Mouse (Mus musculus): Measurements from ENCODE around the gene Frmd4a.

The Frmd4a gene

DNA sequence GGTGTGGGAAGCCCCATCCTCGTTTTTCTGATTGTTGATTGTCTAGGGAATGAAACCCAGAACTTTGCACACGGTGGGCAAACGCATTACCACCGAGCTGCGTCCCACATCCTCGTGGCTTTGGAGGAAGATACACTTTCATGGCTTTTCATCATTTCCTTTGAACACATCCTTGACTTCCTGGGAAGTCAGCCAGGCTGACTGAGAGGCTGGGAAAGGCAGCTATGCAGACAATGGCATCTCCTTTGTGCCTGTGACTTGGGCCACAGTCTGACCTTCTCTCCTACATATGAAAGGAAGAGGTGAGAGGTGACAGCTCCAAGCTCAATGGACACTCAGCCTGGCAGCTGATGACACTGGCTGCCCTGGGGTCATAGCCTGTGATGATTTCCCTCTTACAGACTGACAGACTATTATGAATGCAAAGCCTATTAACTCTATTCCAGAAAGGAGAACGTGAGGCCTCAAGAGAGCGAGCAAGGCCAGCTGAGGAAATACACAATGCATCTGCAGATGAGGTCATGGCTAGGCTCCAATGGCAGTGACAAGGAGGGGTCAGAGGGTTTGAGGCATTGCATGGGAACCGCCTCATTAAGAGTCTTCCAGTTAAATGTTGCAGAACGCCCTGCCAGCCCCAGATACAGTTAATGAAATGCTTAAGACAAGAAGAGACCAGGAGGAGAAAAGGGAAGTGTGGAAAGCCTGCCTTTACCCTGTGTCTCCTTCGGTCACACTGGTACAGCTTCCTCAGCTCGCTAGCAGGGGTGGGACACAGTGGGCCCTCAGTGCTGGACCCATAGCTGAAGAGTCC, 435.3 kb downstream of the Frmd4a start:
- peak; percentile 59 to 71 for DNase-seq

DNA sequence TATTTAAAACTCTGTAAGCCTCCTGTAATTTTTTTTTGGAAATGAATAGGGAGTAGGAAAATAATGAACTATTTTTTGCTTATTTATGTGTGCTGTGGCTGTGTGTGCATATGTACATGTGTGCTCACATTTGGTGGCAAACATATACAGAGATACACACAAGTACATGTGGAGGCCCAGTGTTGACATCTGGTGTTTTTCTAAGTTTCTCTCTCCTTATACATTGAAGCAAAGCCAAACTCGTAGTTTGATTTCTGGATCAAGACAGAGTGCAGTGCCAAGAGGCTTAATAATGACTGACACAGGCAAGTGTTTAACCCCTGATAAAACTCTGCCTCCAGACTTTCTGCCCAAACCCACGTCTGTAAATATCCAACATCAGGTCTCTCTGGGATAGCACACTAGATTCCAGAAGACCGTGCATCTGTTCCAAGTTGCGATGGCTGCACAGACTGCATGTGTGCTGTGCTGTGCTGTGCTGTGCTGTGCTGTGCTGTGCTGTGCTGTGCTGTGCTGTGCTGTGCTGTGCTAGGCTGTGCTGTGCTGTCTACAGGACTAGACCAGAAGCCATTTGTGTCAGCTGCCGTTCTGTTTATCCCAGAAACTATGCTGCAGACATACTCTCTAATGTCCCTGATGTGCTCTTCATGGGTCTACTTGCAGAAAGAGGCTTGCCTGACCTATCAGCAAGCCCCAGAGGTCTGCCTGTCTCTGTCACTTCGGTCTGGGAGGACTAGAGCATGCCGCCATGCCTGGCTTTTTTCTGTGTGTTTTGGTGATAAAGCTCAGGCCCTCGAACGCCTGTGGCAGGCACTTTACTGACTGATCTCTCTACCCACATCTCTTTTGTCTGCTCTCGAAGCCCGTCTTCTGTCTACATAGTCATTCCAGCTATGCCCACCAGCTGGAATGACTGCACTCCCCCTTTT, 437.8 kb downstream of the Frmd4a start:
- DNase-seq: no peak

DNA sequence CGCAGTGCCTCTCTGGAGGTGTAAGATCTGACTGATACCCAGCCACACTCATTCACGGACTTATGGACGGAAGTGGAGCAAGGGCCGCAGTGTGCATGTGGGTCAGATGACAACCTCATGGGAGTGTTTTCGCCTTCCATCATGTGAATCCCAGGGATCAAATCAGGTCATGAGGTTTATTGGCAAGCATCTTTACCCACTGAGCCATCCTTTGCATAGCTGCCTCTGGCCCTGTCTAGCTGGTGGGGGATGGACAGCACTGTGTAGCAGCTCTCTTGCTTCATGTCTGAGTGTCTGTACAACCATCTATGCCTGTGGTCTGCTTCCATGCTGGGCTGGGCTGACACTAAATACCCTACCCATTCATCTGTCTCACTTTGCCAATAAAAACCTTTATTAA, 443.4 kb downstream of the Frmd4a start:
- DNase-seq: no peak

DNA sequence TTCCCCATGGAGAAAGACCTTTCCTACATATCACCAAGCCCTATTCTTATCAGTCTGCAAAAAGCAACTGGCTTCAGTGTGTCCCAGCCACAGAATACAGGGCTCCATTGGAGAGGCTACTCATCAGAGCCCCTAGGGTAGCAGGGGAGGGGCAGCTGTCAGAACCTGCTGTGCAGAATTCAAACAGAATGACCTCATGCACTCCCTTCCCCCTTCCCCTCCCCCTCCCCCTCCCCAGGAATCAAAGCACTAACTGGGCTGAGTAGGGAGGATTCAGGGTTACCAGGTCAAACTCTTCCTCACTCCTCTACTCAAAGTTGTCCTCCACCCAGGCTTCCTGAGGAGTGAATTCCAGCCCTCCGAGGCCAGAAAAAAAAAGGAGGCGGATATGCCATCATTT, 444.0 kb downstream of the Frmd4a start:
- no peak for DNase-seq

DNA sequence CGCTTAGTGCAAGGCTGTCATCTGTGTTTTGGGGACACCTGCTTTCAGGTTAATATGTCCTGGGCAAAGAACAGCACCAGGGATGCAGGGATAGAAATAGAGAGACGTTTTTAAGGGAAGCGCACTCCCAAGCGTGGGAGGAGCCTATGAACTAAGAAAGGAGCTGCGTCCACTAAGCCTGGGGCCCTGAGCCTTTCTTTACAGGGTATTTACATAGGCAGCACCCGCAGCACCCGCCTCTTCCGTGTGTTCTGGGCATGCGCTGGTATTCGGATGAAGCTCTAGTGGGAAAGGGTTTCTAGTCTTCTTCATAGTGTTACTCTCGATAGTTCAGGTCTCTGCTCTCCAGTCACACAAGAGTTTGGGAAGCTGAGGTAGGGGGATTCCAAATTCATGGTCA, 445.0 kb downstream of the Frmd4a start:
- DNase-seq: no peak

DNA sequence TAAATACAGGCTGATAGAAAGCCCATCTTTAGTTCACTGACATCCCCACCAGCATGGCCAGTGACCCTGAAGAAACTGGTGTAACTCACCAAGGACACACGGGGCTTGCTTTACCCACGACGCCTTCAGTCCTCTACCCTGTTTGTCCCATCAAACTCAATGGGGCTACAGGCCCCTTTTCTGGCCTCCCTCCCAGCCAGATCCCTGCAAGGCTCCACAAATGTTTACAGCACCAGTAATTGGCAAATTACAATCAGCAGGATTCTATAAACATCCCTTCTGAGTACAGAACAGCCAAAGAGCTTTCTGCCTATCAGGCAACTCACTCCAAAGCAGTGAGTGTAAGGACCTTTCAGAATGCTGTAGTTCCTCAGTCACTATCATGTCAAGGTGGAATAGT, 448.6 kb downstream of the Frmd4a start:
- peak; percentile 39 to 74 for DNase-seq

DNA sequence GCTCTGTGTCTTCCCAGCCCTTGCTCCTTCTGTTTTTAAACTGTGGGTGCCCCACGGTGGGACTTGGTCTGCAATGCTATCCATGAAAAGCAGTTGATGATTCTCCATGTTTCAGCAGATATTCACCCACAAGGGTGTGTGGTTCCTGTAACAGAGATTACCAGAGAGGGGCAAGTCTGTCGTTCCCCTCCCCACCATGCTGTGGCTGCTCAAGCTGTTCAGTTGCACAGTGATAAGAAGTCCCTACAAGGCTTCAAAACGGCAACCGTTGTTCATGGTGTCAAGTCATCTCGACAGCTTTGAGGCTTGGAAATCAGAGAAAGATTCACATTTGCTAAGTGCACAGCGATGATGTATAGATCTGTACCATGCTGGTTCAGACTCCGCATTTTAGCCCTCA, 449.8 kb downstream of the Frmd4a start:
- DNase-seq: no peak

DNA sequence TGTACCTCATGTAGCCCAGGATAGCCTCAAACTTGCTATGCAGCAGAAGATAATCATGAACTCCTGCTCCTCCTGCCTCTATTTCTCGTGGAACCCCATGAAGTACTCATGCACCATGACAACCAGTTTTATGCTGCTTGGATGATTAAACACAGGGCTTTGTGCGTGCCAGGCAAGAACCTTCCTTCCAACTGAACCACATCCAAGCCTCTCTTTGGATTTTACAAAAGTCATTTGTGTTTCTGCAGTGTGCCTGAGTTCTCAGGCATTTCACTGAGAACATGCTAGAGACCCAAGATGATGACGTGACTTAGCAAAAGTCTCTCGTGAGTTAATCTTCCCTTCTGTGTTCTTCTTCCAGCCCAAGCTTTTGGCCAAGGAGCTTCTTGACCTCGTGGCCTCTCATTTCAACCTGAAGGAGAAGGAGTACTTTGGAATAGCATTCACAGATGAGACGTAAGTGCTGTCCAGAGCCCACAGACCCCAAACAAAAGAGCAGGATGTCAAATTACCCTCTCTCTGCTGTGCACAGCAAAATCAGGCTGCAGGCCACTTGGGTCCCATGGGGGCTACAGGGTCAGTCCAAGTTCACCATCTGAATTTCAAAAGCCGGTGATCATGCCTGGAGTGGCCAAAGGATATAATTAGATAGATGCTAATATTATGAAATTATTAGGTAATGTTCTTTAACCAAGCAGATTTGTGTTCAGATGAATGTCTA, 455.4 kb downstream of the Frmd4a start:
- DNase-seq: no peak

DNA sequence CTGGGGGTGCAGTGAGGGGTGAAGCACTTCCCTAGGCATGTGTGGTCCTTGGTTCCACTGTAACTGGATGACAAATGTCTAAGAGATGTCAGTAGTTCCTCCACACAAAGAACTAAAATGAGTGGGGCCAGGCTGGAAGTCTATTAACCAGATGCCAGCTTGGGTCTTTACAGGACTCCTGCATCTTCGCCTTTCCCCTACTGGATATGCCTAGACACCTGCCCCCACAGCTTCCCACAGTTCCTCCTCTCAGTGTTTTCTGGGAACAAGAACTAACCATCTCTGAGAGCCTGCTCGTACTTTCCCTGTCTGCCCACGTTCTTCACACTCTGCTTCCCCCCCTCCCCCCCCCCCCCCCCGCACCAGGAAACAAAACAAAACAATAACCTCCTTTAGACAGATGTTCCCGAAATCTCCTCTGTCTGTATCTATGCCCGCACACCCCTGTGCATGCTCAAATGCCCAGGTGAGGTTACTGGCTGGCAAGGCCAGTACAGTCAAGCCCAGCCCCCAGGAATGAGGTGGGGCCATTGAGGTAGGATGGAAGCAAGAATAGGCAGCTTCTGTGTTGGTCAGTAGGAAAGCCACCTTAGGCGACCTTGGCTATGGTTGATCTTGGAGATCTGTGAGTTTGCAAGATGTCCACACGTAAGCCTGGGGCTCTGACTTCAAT, 456.5 kb downstream of the Frmd4a start:
- DNase-seq: no peak

DNA sequence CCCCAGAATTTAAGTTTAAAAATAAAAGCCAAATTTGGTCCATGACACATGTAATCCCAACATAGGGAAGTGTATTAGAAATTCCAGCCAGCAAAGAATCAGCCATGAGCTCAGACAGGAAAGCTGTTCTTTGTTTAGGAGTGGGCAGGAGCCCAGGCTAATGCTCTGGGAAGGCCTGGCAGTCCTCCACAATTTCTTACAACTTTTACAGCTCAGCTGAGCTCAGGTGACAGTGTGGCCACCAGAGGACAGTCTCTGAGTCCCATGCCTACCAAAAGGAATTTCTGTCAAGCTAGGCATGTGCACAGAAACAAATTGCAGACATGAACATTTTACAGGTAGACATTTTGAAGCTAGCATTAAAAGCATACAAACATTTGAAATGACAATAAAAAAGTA, 457.0 kb downstream of the Frmd4a start:
- peak in 1 of 2 experiments; percentile 46 for DNase-seq

DNA sequence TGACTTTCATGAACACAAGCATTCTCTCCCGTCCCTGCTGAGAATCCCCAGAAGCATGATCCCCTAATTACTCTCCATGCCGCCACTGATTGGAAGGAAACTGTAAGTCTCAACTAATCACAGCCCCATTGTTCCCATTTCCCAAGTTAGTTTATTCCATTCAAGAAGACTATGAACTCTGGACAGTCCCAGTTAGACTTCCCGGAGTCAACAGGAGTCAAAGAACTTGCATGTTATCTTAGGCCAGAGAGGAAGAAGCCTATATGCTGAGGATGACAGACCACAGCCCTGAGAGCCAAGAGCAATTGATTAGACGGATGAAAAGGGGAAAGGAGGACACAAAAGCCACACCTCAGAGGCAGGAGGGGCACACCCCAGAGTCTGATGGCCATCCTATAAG, 458.5 kb downstream of the Frmd4a start:
- DNase-seq: no peak

DNA sequence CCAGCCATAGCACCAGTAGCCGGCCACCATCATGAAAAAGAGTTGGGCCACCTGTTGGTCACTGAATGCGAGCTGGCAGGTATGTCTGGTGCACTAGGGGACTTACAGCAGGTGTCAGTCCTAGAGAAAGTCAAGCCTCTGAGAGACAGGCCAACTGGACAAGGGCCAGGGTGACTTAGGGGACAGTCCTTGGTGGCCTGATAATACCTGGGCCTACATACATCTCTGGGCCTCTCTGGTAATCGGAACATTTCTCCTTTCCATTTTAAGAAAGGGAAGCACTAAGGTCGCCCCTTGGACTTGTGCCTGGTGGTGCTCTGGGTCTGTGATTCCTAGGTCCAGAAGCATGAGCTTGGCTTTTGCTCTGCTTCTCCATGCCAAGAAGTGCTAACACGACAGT, 459.1 kb downstream of the Frmd4a start:
- no peak for DNase-seq

DNA sequence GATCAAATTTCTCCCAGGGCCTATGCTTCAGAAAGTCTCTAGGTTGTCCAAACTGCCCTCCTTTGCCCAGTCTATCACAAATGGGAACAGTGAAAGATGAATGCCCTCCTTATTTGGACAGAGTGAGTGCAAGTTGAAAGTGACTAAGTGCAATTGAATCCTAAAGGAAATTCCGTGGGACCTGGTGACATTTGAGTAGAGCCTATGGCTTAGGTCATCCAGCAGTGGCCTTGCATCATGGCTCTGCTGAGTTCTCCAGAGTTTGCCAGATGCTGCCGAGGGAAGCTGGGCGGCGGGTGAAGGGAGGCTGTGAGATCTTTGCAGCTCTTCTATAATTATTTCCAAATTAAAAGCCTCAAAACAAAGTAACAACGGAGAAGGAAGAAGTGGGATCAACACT, 459.8 kb downstream of the Frmd4a start:
- DNase-seq: no peak

DNA sequence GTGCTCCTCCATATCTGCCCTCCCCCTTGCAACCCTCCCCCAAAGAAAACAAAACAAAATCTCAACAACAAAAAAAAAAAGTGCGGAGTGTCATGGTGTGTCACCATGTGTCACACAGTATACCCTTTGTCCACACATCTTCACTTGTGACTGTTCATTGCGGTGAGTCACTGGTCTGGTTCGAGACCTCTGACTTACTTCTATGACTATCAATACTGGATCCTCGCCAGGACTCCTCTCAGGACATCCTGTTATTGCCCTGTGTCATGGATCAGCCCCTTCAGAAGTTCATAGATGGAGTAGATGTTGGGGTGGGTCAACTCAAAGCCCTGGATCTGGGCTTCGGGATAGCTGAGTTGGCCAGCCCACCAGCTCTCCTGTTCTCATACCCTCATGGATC, 462.7 kb downstream of the Frmd4a start:
- no peak for DNase-seq

DNA sequence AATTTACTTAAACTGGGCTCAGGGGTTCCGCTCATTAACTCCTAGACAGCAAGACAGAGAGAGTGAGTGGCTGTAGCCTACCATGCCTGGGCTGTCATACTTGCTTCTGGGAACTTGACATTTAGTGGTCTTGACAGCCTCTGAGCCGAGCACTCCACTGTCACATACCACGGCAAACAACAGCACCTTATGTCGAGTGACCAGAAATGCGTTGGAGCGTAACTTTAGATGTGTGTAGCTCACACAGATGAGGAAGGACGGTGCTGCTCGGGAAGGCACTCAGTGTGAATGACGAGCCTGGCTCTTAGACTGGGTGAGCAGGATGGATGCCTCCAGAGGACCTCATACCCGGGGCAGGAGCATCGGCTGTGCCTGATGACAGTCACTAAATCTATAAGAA, 463.6 kb downstream of the Frmd4a start:
- DNase-seq: no peak

DNA sequence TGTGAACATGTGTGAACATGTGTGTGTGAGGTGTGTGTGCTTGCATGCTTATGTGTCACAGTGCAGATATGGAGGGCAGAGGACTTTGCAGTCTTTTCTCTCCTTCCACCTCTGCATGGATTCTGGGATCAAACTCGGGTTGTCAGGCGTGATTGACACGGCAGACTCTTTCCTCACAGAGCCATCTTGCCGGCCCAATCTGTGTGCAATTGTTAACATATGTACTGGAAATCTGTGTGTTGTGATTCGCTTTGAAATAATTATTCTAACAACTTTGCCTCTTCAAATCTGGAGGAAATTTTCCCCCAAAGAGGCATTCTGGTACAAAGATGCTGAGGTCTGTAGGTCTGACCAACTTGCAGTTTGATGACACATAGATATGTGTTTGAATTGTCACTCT, 468.7 kb downstream of the Frmd4a start:
- DNase-seq: no peak

DNA sequence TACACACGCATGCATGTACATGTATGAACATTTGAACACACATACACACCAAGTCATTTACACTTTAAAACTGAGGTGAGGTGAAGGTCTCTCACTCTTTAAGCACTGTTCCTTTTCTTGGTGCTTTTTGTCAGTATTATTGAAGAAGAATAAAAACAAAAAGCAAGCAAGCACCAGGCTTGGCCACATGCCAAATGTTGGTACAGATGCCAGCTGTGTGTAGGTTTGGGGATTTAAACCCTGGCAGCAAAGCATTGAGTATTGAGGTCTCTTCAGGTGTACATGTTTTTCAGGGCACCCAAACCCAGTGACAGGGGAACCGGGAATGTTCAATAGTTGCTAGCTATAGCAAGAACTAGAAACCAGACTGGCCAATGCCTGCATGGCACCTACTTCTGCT, 469.8 kb downstream of the Frmd4a start:
- DNase-seq: no peak

DNA sequence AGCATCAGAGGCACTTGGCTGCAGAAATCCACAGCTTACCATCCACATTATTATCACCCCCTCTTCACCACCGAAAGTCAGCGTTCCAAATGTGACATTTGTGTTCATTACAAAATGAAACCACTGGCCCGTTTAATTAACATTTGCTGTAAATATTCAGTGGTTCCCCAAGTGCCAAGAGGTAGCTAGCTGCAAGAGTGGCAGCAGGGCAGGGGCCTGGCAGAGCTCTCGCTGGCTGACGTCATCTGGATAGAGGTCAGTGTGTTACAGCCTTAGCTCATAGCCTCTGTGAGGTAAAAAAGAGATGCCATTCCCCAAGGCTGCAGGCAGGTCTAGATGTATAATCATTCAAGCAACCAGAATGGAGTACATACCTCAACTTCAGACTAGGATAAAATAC, 473.3 kb downstream of the Frmd4a start:
- no peak for DNase-seq

DNA sequence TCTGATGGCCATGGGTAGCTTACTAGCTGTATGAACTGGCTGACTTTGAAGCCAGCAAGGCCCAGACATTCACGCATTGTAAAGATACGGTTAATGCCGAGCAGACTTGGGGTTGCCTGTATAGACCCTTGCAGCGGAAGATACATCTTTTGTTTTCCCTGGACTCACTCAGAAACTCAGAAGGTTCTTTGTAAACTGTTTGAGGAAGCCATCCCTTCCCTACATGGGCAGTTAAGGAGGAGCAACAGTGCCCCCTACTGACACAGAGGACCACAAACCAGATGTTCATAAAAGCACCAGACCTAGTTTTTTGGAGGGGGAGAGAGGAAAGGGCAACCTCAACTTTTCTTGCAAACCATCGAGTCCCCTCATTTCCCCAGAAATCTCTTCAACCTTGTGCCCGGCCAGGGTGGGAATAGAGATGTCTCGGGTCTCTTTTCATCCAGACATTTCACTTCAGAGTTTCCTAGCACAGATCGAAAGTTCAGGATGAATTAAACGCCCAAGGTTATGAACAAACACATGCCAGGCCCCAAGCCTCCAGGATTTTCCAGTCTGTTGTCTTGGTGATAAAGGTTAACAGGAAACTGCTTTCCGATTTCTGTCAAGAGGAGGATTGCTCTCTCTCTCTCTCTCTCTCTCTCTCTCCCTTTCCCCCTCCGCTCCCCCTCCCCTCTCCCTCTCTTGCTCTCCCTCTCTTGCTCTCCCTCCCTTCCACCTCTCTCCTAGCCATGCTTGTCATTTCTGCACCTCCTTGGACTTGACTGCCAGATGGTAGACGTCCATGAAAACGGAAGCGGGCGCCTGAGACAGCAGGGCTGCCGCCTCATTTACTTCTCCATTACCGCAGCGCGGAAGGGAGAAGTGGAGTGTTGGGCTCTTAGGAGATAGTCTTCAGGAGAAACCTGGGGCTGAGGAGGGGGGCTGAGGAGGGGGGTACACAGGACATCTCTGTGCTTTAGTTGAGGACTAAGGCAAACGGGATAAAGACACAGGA, 475.3 kb downstream of the Frmd4a start:
- peak; percentile 66 to 83 for DNase-seq

DNA sequence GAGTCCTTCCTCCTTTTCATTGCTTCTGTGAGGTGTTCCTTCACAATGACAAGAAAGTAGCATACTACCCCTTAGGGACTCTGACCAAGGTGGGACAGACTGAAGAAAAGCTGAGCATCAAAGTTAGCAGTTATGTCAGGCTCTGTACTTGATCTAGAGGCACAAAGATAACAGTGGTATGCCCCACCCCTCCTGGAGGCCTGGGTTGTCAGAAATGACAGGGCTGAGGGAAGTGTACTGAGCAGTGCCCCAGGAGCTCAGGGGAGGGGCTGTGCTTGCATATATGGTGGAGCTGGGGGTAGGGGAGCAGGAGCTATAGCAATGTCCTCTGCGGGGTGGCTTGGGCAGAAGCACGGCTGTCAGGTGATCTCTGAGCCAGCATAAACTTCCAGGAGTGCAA, 477.0 kb downstream of the Frmd4a start:
- no peak for DNase-seq

DNA sequence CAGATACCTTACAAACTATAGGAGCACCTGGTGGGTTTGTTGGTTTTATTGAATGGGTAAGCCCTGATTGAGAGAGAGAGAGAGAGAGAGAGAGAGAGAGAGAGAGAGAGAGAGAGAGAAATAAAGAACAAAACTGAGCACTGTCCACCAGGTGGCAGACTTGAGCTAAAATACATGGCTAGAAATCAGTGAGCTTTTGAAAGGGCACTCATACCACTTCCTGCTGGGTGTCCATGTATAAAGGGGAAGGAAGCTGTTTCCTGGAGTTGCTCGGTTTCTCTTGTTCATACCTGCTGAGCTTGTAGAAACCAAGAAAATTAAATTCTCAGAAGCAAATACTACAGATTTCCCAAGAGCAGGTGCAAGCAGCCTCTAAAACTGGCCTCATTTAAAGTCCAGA, 481.7 kb downstream of the Frmd4a start:
- DNase-seq: peak in 1 of 2 experiments; percentile 78

DNA sequence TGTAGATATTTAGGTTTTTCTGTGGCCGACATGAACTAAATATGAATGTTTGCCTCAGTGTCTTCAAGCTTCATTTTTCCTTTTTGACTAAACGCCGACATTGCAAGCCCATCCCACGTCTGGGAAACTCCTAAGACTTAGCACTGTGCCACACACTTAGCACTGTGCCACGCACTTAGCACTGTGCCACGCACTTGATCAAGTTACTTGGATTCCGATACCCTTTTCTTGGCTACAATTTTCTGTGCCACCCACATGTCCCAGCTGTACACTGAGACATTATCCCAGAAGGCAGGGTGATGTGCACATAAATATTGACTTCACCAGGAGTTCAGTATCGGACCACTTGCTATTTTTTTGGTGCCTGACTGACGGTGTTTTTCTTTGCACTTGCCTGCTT, 482.4 kb downstream of the Frmd4a start:
- no peak for DNase-seq

Data from lung, postnatal 4 days (tissue).